Mouse (Mus musculus) thymus, postnatal 0 days (tissue): ENCODE measurements around the gene Tmem213. TPM values are rescaled to one million over a fixed set of nuclear protein-coding genes. Genes with fewer than 3 reads are reported as not detected.

ENCODE experiments used
- DNase-seq: peaks from one replicate; pipeline ENCODE4 v3.0.0-alpha.2; 2015; ENCODE audit warnings: low spot score
- polyA plus RNA-seq: library from polyadenylated mRNA; unstranded; fragments of >200 nt; fragmentation: Nextera tagmentation; extraction: Ambion mirVana; gene quantifications from 2 replicates; pipeline ENCODE4 v1.2.1, GENCODE M21; 2015

The Tmem213 gene
- 0.31 and 0.42 TPM in 2 replicates for polyA plus RNA-seq

DNA sequence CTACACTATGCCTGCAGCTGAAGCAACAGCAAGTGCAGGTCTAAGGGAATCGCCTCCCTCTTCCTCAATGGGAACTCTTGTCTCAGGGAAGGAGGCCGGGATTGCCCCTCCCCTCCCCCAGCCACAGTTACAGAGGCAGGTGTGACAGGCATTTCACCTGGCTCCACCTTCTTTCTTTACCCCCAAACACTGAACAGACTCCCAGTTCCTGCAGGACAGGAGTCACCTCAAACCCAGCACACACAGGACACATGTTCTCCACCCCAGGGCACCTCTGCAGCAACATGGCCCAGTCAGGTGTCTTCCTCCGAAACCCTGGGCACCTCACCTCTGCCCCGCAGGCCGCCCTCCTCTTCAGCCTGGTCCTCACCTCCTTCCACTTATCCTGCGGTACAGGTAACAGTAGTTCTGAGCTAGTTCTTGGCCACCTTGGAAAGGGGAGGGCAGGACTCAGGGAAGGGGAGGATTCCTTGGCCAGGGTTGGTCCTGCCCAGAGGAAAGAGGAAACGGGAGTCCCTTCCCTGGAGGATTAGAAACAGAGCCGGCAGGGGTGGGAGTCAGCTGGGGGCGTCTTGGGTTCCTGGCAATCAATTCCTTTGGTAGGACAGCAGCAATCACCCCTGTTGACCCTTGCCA lies at the start of gene Tmem213:
Gene Tmem213, plus strand, starts transcription at position 96 of the 636 bp plus-strand sequence.
- no peak for DNase-seq

DNA sequence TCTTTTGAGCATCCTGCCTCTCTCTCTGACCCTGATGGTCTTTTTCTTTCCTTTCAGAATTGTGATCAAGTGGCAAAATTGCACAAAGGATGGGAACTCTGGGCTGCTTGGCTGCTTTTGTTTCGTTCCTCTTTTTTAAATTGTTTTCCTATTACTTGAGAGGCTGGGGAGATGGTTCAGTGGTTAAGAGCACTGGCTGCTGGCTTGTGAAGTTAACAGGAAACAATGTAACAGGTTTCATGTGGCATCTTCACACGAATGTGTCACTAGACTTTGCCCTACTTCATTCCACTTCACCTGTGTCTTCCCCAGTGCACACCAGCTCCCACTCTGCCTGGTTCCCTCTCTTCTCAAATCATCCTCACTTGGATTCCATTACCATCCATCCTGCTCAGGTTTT lies 44.4 kb upstream of the Tmem213 start:
- DNase-seq, result peak; percentile 24

DNA sequence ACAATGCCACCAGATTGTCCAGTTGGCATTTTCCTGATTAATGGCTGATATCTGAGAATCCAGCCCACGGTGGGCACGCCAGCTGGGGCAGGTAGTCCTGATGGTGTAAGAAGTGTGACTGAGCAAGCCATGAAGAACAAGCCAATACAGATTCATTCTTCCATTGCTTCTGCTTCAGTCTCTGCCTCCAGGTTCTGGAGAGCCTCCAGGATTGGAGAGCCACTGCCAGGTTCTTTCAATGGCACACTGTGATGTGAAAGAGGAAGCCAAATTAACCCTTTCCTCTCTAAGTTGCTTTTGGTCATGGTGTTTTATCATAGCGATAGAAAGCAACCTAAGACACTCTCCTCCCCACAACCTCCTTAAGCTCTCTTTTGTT lies 43.9 kb upstream of the Tmem213 start:
- no peak for DNase-seq

DNA sequence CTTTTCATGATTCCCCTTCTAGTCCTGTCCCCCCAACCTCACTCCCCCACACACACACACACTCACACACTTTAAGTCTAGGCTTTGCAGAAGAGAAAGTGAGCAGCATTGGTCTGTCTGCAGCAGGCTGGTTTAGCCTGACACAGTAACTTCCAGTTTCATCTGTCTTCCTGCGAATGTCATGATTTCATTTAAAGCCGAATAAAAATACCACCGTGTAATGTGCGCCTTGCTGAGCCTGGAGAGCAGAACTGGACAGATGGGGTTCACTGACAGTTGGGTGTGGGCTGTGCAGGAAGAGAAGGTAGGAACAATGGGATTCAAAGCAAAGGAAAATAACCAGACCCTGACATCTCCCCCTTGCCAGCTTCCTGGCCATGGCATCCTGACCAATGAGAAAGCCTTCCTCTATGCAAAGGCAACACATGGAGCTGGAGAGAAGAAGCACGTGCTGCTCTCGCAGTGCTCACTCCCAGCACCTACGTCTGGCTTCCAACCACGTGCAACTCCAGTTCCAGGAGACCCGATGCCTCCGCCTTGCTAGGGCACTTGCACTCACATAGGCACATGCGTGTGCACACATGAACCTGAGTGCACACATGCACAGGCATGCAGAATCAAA lies 43.4 kb upstream of the Tmem213 start:
- DNase-seq, result no peak

DNA sequence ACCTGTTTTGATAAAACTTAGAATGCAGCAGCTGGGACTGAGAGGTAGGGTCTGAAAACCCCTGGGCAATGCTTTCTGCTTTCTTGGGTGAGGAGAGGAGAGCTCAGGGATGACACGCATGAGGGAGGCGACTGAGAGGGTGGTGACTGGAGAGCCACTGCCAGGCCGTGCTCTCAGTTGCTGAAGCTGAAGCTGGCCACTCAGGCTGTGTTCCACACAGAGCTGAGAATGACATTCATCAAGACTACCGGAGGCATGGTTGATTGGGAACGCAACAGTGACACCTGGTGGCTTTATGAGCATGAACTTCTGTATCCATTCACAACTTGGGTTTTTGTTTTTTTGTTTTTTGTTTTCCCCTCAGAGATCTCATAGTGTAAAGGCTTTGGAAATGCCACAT lies 42.8 kb upstream of the Tmem213 start:
- DNase-seq, result peak; percentile 82

DNA sequence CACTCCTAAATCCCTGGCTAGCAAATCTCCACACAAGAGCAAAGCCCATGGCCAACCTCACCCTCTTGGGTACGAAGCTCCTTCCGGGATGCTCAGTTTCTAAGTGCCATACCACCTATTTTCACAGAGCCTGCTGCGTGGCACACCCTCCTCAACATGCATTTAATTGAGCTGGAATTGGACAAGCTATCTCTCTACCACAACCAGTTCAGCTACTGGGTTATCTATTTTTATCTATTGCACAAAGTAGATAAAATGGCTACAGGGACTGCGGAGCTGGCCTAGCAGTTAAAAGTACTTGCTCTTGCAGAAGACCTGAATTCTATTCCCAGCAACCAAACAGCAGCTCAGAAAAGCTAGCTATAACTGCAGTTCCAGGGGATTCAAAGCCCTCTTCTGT lies 37.8 kb upstream of the Tmem213 start:
- DNase-seq, result no peak

DNA sequence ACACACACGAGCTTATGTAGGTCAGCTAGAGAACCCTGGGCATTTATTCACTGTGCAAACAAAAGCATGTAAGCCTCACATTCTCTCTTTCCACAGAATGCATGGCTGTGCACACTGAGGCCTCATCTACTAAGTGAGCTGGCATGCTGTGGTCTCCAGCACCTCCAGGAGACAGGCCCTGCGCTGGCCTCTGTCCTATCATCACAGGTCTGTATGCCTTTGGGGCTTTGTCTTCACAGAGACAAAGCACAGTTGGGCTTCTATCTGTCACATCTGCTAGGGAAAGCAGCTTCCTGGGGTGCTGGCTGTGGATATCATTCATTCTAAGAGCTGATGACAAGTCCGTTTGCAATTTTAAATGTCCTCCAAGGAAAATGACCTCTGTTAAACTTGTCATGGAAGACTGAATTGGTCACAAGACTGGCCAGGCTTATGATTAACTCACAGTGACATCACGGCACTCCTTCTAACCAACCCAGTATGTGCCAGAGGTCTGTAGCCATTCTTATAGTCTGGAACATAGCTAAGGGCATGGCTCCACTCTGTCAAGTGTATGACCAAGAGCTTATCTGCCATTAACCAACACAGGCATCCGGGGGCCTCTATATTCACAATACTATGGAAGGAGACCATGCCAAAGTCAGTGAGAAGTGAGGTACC lies 36.8 kb upstream of the Tmem213 start:
- no peak for DNase-seq

DNA sequence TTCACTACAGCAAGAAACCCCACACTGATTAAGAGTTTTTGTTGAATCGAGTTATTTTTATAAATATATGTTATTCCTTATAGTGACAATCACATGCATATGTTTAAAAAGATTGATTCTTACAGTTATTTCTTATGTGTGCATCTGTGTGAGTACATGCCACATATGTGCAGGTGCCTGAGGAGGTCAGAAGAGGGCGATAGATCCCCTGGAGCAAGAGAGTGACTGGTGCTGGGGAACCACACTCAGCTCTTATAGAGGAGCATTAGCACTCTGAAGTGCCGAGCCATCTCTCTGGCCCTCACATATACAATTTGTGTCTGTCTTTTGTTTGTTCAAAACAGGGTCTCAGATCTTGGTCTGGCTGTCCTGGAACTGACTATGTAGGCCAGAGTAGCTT lies 35.5 kb upstream of the Tmem213 start:
- no peak for DNase-seq

DNA sequence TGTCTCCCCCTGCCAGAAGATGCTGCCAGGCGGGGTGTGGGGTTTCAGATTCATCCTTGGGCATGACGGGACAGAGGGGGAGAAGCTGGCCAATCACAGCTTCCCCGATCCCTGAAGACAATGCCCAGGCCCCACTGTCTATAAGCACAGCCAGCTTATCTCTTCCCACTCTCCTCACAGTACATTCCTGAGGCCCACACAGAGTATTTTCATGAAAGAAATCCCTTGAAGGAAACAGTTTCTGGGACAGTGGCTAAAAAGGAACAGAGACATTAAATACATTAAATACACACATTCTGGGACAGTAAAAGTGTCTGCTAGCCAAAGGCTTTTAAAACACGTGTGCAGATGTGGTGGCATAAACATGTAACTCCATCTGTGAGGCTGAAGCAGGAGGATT lies 28.7 kb upstream of the Tmem213 start:
- no peak for DNase-seq

DNA sequence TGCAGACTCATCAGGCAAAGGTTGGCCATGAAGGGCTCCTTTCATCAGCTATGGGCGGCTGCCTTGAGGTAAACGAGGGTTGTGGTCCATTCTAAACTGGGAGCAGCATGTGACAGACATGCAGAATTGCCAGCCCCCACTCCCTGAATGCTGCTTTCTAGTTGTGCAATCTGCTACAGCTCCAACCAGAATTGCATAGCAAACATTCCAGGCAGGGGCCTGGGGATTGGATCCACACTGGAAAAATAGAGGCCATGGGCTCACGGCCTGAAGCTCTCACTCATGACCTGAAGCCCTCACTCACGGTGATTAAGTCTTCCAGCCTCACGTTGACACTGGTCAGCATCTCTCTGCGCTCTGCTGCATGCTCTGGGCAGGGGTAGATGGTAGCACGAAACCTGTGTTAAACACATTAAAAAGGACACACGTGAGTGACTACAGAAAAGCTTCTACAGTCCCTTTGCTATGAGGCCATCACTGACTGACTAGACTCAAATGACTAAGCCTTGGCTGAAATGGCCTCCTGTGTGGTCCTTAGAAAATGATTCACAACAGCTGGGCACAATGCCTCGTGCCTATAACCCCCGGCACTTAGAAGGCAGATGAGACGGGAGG lies 27.2 kb upstream of the Tmem213 start:
- DNase-seq, result no peak

DNA sequence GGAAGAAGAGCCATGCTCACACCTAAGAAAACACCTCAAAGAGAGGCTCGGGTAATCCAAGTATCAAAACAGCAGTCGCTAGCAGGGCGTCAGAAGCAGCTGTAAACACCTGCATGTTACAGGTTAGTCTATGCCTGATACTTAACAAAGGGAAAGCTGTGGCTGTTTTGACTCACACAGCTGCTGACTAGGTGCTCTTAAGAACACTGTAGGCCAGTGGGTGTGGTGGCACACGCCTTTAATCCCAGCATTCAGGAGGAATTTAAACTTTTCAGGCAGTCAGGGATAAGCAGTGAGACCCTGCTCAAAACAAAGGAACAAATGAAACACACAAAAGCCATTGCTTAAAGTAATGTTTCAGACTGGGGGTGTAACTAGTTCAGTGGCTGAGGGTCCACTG lies 25.9 kb upstream of the Tmem213 start:
- no peak for DNase-seq

DNA sequence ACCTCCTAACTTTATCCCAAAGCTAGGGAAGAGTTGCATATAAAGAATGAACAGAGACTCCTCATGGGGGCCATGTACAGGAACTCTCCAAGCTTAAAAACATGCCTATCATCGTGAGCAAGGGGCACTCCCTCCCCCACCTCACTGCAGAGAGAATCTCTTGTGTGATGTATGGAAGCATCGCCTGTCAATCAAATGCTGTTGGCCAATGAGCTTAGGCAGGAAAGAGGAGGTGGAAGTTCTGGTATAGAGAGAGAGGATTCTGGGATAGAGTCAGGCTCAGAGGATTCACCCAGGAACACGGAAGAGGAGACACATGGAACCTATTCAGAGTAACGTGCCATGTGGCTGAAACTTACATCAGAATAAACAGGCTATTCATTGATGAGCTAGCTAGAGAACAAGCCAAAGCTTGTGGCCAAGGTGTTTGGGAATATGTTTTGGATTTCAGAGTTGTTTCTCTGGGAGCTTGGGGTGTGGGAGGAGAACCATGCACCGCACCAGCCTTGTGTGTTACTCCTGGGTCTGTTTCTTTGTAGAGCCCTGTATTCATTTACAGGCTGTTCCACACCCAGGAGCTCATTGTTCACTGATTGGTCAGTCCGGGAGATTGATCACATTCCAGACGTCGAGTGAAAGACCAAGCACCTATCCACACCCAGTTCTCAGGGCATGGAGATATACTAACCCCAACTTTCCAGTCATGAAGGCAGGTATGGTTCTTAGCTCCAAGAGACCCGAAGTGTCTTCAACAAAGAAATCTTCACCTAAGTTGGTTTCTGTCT lies 21.6 kb upstream of the Tmem213 start:
- no peak for DNase-seq

DNA sequence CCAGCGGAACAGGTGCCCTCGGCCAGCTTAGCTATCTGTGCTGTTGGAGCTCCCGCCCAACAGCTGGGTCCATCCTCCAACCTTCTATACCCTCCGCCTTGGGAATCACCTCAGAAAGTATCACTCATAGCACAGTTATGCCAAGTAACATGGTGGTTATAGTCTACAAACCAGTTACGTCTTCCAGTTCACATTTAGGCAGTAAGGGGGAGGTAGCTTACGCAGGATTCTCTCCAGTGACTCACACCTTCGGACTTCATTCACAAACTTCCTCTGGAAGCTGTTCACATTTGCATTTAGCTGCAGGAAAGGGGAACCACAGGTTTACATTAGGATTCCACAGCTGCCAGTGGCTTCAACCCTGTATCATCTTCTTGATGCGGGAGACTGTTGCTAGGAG lies 16.5 kb upstream of the Tmem213 start:
- no peak for DNase-seq

DNA sequence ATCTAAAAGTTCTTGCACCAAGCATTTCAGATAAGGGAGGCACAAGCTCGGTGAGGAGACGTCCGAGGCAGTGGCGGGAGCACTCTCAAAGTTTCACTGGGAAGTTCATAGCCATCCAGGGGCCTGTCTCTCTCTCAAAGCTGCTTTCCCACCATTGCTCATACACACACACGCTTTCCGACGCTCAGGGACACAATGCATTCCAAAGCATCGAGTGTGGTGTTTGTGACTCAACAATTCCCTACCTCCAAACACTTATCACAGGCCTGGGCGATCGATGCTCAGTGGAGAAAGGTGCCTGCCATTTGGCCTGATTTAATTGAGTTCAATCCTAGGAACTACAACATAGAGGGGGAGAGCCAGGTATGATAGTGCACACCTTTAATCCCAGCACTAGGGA lies 14.4 kb upstream of the Tmem213 start:
- no peak for DNase-seq

DNA sequence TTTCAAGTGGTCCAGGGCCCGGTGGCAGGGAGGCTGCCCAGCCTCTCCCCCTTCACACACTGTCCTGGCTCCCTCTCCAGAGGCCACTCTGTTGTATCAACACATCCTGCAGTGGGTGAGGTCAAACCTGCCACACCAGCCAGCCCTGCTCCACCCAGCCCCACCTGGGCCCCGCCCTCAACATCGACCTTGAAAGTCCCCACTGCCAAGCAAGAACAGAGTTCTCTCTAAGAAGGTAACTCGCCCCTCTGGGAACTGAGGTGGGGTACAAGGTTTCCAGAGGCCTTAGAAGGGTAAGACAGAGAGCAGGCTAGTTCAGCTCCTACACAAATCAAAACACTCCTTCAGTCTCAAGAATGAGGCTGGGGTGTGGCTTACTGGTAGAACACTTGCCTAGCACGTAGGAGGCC lies 12.1 kb upstream of the Tmem213 start:
- DNase-seq, result no peak

DNA sequence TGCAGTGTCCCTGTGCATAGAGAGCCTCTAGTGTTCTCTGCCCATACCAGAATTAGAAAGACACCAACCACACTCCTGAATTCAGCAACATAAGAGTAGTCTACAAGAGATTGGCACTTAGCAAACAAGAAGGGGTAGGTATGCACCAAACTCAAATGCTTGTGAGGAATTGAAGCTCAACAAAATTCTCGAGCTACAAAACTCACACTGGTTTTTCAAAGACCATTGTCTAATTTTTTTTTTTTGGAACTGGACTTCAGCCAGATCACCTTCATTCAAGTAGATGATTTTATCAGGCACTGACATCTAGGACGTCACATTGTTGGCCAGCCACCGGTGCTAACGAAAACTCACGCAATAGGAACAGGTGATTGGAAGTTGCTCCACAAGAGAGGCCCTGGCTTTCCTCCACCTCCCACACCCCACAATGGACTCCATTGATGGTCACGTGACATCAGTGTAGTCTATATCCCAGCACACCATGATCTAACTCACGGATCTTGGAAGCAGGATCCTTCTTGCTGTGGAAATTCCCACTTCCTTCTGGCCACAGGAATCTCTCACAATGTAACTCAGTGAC lies 6.7 kb upstream of the Tmem213 start:
- DNase-seq, result no peak

DNA sequence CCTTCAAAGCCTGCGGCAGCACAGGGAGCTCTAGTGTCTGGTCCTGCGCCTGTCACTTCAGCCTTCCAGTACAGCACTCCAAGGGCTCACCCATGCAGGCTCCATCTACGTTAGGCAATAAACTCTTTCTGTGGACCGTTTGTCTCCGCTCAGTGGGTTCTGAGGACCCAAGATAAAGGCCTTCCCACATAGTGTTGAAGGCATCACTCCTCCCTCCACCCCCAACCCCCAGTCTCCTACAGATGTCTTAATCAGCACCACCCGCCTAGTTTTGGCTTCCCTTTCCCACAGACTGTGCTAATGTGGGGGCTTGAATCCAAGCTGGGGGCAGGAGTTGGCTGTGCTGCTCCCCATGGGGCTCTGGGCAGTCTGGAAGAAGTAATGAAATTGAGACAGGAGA lies 5.3 kb upstream of the Tmem213 start:
- DNase-seq, result no peak

DNA sequence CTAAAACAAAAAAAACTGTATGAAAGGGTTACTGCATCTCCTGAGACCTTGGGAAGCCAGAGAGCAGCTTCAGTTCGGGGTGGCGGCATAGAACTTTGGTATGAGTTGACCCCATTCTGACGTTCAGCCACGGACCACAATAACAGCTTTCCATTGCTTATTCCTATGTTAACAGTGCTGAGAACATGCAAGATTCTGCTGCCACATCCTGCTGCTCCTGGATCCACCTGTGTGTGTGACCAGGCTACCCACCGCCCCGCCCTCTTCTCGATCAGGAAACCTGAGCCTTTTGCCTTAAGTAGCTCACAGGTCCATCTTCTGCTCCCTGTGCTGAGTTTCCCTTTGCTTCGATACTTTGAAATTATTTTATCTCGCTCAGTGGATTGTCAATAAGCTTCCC lies 3.1 kb upstream of the Tmem213 start:
- no peak for DNase-seq

DNA sequence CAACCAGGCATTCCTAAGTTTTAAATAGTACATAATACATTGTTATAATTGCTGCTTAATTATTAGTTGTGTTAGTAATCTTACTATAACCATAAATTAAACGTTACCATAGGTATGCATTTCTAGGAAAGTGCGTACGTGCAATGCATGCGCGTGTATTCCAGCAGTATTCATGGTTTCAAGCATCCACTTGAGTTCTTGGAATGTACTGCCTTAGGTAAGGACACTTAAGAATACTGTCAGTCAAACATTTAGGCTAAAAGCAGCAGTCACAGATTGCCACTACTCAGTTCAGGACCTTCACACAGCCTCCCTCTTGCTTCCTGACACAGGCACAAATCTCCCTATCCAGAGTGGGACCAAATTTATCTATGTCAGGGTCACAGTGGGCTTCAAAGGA lies 606 bp upstream of the Tmem213 start:
- DNase-seq, result no peak

DNA sequence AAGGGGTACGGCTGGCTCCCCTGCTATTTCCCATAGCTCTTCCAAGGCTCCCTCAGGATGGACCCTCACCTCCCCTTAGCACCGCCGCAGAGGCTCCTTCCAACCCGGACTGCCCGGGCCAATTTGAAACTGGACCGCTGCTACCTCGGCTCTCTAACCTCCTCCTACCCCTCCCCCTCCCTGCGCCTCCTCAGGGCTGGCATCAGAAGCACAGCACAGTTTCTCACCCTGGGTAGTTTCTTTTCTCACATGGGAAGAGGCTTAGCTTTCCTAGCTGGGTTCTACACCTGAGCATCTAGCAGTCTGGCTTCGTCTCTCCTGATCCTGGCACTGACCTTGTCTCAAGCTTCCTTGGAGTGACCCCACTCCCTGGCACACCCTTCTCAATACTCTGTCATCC lies 816 bp downstream of the Tmem213 start:
- DNase-seq, result no peak

DNA sequence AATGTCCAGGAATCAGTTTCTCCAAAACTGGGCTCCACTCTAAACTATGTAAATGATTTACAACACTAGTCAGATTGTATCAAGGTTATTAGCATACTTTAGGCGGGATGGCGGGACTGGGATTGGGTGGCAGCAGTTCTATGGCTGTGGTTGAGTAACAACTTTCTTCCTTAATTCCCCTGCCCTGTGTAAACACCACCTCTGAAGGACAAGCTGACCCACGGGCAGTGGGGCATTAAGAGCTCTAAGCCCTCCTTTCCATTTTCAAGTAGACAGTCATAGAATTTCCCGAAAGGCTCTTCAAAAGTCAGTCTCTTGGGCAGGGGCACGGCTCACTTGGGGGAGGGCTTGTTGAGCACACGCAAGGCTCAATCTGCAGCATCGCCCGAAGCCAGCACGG lies 1.8 kb downstream of the Tmem213 start:
- no peak for DNase-seq
